In the genomic region with DNA sequence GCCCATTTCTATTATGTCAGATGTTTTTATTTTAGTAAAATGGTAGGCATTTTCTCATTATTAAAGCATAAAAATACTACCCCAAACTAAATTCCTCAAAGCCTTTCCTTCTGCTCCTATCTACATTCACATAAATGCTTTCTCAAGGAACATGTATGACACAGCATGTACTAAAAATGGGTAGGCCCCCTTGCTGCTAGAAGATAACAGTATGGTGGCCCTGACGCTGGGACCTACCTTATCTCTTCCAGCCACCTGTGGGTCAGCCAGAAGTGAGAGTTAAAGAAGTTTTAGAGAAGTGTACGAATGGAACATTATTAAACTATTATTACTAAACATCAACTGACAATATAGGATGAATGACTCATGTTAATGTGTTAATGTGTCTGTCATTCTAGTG, we compare ENCODE assay signal across 19 mouse cellular contexts. TPM values are rescaled to one million over a fixed set of nuclear protein-coding genes. Genes with fewer than 3 reads are reported as not detected.
A peak's percentile ranks its signal among the peaks of the same experiment; 100 is the strongest.
DNase-seq lines count a peak whose midpoint lies in the region; ATAC-seq and TF ChIP-seq lines count a peak whose summit lies in the region.
"Had no signal": no experiment of that assay in that cellular context is flagged by ENCODE, and none has a peak within 500 bp of the region (broad histone marks: within the 10 kb centered on the region; RNA-seq: fewer than 3 reads in every experiment).

No protein-coding gene starts in this region.

- TF ChIP-seq CTCF in liver, postnatal 0 days (IDR thresholded peaks at IDR 0.05; ENCODE audit: low read depth): no peak

- H3K4me1 ChIP-seq in heart, embryonic 10.5 days: peaks cover 9% of the 10 kb centered on the region
- peaks cover 95% of the 10 kb centered on the region for H3K4me1 ChIP-seq in erythroblast, embryonic 14.5 days (ENCODE audit: control insufficient read depth)
- H3K4me1 ChIP-seq in liver, postnatal 0 days (ENCODE audit: insufficient read depth): peaks cover 47% of the 10 kb centered on the region
- no peaks in the 10 kb centered on the region for H3K4me1 ChIP-seq in midbrain, embryonic 11.5 days (ENCODE audit: control insufficient read depth, insufficient read depth, low read length)
- H3K4me1 ChIP-seq: embryonic facial prominence, embryonic 13.5 days; forebrain, embryonic 15.5 days; limb, embryonic 12.5 days; neural tube, embryonic 13.5 days had no signal

- peak overlapping the region; percentile 23; the same call in 1 of the 2 replicates for H3K27ac ChIP-seq in heart, embryonic 10.5 days
- H3K27ac ChIP-seq in liver, postnatal 0 days (ENCODE audit: low read depth): peak overlapping the region; percentile 99
- H3K27ac ChIP-seq in midbrain, embryonic 11.5 days (ENCODE audit: low read depth, low read length): no peak overlapping the region
- H3K27ac ChIP-seq: embryonic facial prominence, embryonic 13.5 days; forebrain, embryonic 15.5 days; left cerebral cortex, adult 2 months; limb, embryonic 12.5 days; neural tube, embryonic 13.5 days had no signal

- no peak overlapping the region for H3K9ac ChIP-seq in liver, postnatal 0 days (replicated peaks)
- H3K9ac ChIP-seq in midbrain, embryonic 11.5 days (ENCODE audit: low read length): no peak overlapping the region
- H3K9ac ChIP-seq: embryonic facial prominence, embryonic 13.5 days; forebrain, embryonic 15.5 days; limb, embryonic 12.5 days; neural tube, embryonic 13.5 days had no signal

- no peak overlapping the region for H3K4me3 ChIP-seq in heart, embryonic 10.5 days
- H3K4me3 ChIP-seq in erythroblast, embryonic 14.5 days (replicated peaks): peak overlapping the region; percentile 41
- H3K4me3 ChIP-seq in liver, postnatal 0 days (ENCODE audit: low read depth, low read length): no peak overlapping the region
- no peak overlapping the region for H3K4me3 ChIP-seq in midbrain, embryonic 11.5 days (ENCODE audit: low read depth, low read length)
- H3K4me3 ChIP-seq: embryonic facial prominence, embryonic 13.5 days; forebrain, embryonic 15.5 days; left cerebral cortex, adult 2 months; limb, embryonic 12.5 days; neural tube, embryonic 13.5 days had no signal

- 0 out of 2 replicates have a peak overlapping the region, but pooled peaks have one; percentile 50 for H3K4me2 ChIP-seq in liver, postnatal 0 days (ENCODE audit: low read depth, low read length)
- no peak overlapping the region for H3K4me2 ChIP-seq in midbrain, embryonic 11.5 days
- H3K4me2 ChIP-seq: embryonic facial prominence, embryonic 13.5 days; forebrain, embryonic 15.5 days; limb, embryonic 12.5 days; neural tube, embryonic 13.5 days had no signal

- TF ChIP-seq EP300 in liver, postnatal 0 days (IDR thresholded peaks at IDR 0.05; ENCODE audit: low read depth): peak; percentile 100

- WGBS in heart, embryonic 10.5 days: 52% methylated on average over 2 of the region's 2 CpGs
- 55% methylated on average over 2 of the region's 2 CpGs for WGBS in liver, postnatal 0 days (ENCODE audit: insufficient replicate concordance)
- WGBS in midbrain, embryonic 11.5 days: 82% methylated on average over 2 of the region's 2 CpGs

- peak; percentile 68 for ATAC-seq in liver, postnatal 0 days
- ATAC-seq in midbrain, embryonic 11.5 days (ENCODE audit: low FRiP score): no peak
- no peak for ATAC-seq in frontal cortex, adult (ENCODE audit: low TSS enrichment)
- ATAC-seq: forebrain, embryonic 15.5 days; hindbrain, embryonic 16.5 days had no signal

- DNase-seq in heart, embryonic 10.5 days (ENCODE audit: low spot score): peak; percentile 80
- DNase-seq in heart, postnatal 10 days: no peak
- peak; percentile 83 for DNase-seq in 416B (ENCODE audit: low read depth)
- DNase-seq in liver, postnatal 0 days: peak; percentile 51
- DNase-seq in midbrain, embryonic 11.5 days (ENCODE audit: low spot score, missing footprints): no peak
- DNase-seq in embryo, embryonic 10.5 days (ENCODE audit: low spot score): no peak
- DNase-seq: adrenal gland, postnatal 10 days; cerebellum, postnatal 25 days; kidney, adult 9 months; lung, postnatal 10 days had no signal

- intact Hi-C loops in heart, postnatal 10 days (cut with DNase I): no loop called here

- no peaks in the 10 kb centered on the region for H3K27me3 ChIP-seq in heart, embryonic 10.5 days (ENCODE audit: insufficient read depth, poor library complexity, severe bottlenecking)
- H3K27me3 ChIP-seq in erythroblast, embryonic 14.5 days (ENCODE audit: control insufficient read depth): no peaks in the 10 kb centered on the region
- H3K27me3 ChIP-seq in liver, postnatal 0 days (ENCODE audit: insufficient read depth, low read length): no peaks in the 10 kb centered on the region
- no peaks in the 10 kb centered on the region for H3K27me3 ChIP-seq in midbrain, embryonic 11.5 days (ENCODE audit: control insufficient read depth, insufficient read depth, low read length)
- H3K27me3 ChIP-seq: embryonic facial prominence, embryonic 13.5 days; forebrain, embryonic 15.5 days; limb, embryonic 12.5 days had no signal

- H3K9me3 ChIP-seq in heart, embryonic 10.5 days: no peaks in the 10 kb centered on the region
- H3K9me3 ChIP-seq in erythroblast, embryonic 14.5 days (ENCODE audit: control insufficient read depth, low read length): peaks cover 5% of the 10 kb centered on the region
- H3K9me3 ChIP-seq in liver, postnatal 0 days (ENCODE audit: low read length): no peaks in the 10 kb centered on the region
- no peaks in the 10 kb centered on the region for H3K9me3 ChIP-seq in midbrain, embryonic 11.5 days (ENCODE audit: control insufficient read depth, low read length)
- H3K9me3 ChIP-seq: embryonic facial prominence, embryonic 13.5 days; forebrain, embryonic 15.5 days; limb, embryonic 12.5 days; neural tube, embryonic 13.5 days had no signal

- peaks cover 26% of the 10 kb centered on the region for H3K36me3 ChIP-seq in heart, embryonic 10.5 days
- peaks cover 58% of the 10 kb centered on the region for H3K36me3 ChIP-seq in erythroblast, embryonic 14.5 days (ENCODE audit: control insufficient read depth)
- peaks cover 19% of the 10 kb centered on the region for H3K36me3 ChIP-seq in liver, postnatal 0 days (replicated peaks; ENCODE audit: insufficient read depth, low read length)
- peaks cover 7% of the 10 kb centered on the region; the same call in 1 of the 2 replicates for H3K36me3 ChIP-seq in midbrain, embryonic 11.5 days (ENCODE audit: control insufficient read depth, insufficient read depth, low read length)

RNA-seq across cellular contexts. Expression of gene Hipk1, which starts 8.1 kb away (rescaled TPM):
- polyA plus RNA-seq in heart, embryonic 10.5 days (2016; fragmentation: Nextera tagmentation; extraction: Ambion mirVana): 8.2 and 9.5 TPM in 2 replicates
- total RNA-seq in heart, postnatal 10 days (2021): 100 to 1,000 TPM; 102 to 117 TPM
- 5.7 and 7.4 TPM in 2 replicates for polyA plus RNA-seq in erythroblast, embryonic 14.5 days (2012)
- polyA plus RNA-seq in liver, postnatal 0 days (2015; fragmentation: Nextera tagmentation; extraction: Ambion mirVana): 7.6 and 8.3 TPM in 2 replicates
- polyA plus RNA-seq in midbrain, embryonic 11.5 days (2014; fragmentation: Nextera tagmentation; extraction: Ambion mirVana): 15.9 and 16.6 TPM in 2 replicates

RNA-seq across cellular contexts. Expression of gene Dclre1b, which starts 9.7 kb away (rescaled TPM):
- polyA plus RNA-seq in heart, embryonic 10.5 days (2016; fragmentation: Nextera tagmentation; extraction: Ambion mirVana): 25.7 and 25.8 TPM in 2 replicates
- 10 to 100 TPM; 12.4 to 13.5 TPM for total RNA-seq in heart, postnatal 10 days (2021)
- polyA plus RNA-seq in erythroblast, embryonic 14.5 days (2012): 1.1 and 1.2 TPM in 2 replicates
- 19.0 and 22.8 TPM in 2 replicates for polyA plus RNA-seq in liver, postnatal 0 days (2015; fragmentation: Nextera tagmentation; extraction: Ambion mirVana)
- polyA plus RNA-seq in midbrain, embryonic 11.5 days (2014; fragmentation: Nextera tagmentation; extraction: Ambion mirVana): 36.3 and 44.6 TPM in 2 replicates

RNA-seq across cellular contexts. Expression of gene Ap4b1, which starts 9.8 kb away (rescaled TPM):
- polyA plus RNA-seq in heart, embryonic 10.5 days (2016; fragmentation: Nextera tagmentation; extraction: Ambion mirVana): 20.3 and 20.8 TPM in 2 replicates
- 10 to 100 TPM; 11.5 to 14.0 TPM for total RNA-seq in heart, postnatal 10 days (2021)
- polyA plus RNA-seq in erythroblast, embryonic 14.5 days (2012): 0.12 and 0.16 TPM in 2 replicates
- 12.5 and 14.1 TPM in 2 replicates for polyA plus RNA-seq in liver, postnatal 0 days (2015; fragmentation: Nextera tagmentation; extraction: Ambion mirVana)
- 22.8 and 25.6 TPM in 2 replicates for polyA plus RNA-seq in midbrain, embryonic 11.5 days (2014; fragmentation: Nextera tagmentation; extraction: Ambion mirVana)

RNA-seq across cellular contexts. Expression of gene Gm43064, which starts 9.9 kb away (rescaled TPM):
- polyA plus RNA-seq in heart, embryonic 10.5 days (2016; fragmentation: Nextera tagmentation; extraction: Ambion mirVana): not detected in 2 replicates
- total RNA-seq in heart, postnatal 10 days (2021): not detected
- 0.26 and 0.65 TPM in 2 replicates for polyA plus RNA-seq in erythroblast, embryonic 14.5 days (2012)
- polyA plus RNA-seq in liver, postnatal 0 days (2015; fragmentation: Nextera tagmentation; extraction: Ambion mirVana): 0.12 TPM in 1 of 2 replicates, not detected in the other
- polyA plus RNA-seq in midbrain, embryonic 11.5 days (2014; fragmentation: Nextera tagmentation; extraction: Ambion mirVana): 0.15 TPM in 1 of 2 replicates, not detected in the other
- polyA plus RNA-seq: forebrain, embryonic 15.5 days had no signal

RNA-seq across cellular contexts. Expression of gene Bcl2l15, which starts 32.9 kb away (rescaled TPM):
- polyA plus RNA-seq in heart, embryonic 10.5 days (2016; fragmentation: Nextera tagmentation; extraction: Ambion mirVana): 0.13 and 1.4 TPM in 2 replicates
- total RNA-seq in heart, postnatal 10 days (2021): under 1 TPM in 1 of 2 experiments, not detected in 1; 0.32 TPM
- 0.06 and 0.15 TPM in 2 replicates for polyA plus RNA-seq in erythroblast, embryonic 14.5 days (2012)
- polyA plus RNA-seq in liver, postnatal 0 days (2015; fragmentation: Nextera tagmentation; extraction: Ambion mirVana): 0.07 and 0.54 TPM in 2 replicates
- 0.14 and 0.20 TPM in 2 replicates for polyA plus RNA-seq in midbrain, embryonic 11.5 days (2014; fragmentation: Nextera tagmentation; extraction: Ambion mirVana)
- total RNA-seq: gastrocnemius, adult 8-10 months had no signal
- polyA plus RNA-seq: limb, embryonic 12.5 days had no signal

Comparison
In these comparisons a context has a peak if more than half of its experiments do, and no peak if none do; other contexts are left out.
1. DNase-seq: peak in heart, embryonic 10.5 days (single experiment), 416B (single experiment) and liver, postnatal 0 days (single experiment); none in heart, postnatal 10 days (0 of 2), midbrain, embryonic 11.5 days (single experiment) and embryo, embryonic 10.5 days (single experiment).
2. RNA of gene Ap4b1, which starts 9.8 kb away (polyA plus RNA-seq): 22.8 to 25.6 TPM in midbrain, embryonic 11.5 days, 20.3 to 20.8 TPM in heart, embryonic 10.5 days and 12.5 to 14.1 TPM in liver, postnatal 0 days; 0.12 to 0.16 TPM in erythroblast, embryonic 14.5 days; every median in the first group is over 10 times any median in the second.